Mouse (Mus musculus) layer of hippocampus, postnatal 14 days (tissue): ENCODE measurements around the gene Crbn. TPM values are rescaled to one million over a fixed set of nuclear protein-coding genes. Genes with fewer than 3 reads are reported as not detected.

Source experiments
- DNase-seq, 2 experiments: peaks; one replicate each; pipeline ENCODE4 v3.0.0; 2021 to 2022; ENCODE audit warnings: low spot score in 2 of 2, mixed read lengths in 1 of 2
- total RNA-seq, 2 experiments: library from RNA; stranded (reverse); gene quantifications; 2 replicates each; pipeline ENCODE4 v1.2.3; 2021

Gene Crbn
- total RNA-seq, 2 experiments from 2014 or later = 83.8 to 87.8 TPM

DNA sequence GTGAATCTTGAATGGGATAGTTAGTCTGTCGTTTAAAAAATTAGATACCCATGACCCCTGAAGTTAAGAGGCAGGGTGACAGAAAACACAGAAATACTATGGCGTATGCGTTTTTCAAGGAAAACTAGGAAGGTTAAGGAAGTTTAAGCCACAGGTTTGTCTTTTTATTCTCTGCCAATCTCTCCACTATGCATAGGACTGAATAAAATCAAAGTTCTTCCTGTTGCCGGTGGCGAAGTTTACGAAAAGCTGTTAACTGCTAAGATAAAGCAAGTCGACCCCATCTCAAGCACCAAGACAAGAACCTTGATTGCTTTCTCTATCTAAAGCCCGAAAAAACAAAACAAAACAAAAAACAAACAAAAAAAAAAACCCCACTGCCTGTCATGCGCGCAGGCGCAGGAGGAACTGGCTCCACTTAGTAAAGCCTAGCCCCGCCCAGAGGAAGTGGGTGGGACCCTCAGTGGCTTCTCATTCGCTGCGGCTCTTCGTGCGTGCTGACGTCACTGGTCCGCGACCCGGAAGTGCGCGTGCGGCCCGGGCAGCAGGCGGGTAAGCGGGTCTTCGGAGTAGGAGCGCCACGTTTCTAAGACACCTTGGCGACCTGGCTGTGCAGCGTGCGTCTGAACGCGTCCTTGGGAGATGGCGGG lies 31.1 kb downstream of the Crbn start, which contains the start of gene Trnt1:
TSS of gene Trnt1 (plus strand) at position 481 of the 650 bp plus-strand sequence.
- DNase-seq = peak; percentile 93 to 98

DNA sequence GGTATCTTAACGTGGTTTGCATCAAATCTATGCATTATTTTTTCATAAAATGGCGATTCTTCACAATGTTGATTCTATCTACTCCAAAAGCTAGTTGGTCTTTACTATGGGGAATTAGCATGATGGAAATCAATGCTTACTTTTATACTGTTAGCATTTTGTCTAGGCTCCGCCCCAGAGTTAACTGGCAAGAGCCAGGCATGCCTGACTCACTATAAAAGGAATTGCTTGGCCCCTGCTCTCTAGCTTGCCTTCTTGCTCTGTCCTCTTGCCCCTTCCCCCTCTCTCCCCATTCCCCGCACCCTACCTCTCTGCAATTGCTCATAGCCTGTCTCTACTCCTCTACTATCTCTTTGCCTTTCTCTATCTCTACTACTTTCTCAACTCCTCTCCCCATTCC lies 33.1 kb downstream of the Crbn start:
- DNase-seq = no peak

DNA sequence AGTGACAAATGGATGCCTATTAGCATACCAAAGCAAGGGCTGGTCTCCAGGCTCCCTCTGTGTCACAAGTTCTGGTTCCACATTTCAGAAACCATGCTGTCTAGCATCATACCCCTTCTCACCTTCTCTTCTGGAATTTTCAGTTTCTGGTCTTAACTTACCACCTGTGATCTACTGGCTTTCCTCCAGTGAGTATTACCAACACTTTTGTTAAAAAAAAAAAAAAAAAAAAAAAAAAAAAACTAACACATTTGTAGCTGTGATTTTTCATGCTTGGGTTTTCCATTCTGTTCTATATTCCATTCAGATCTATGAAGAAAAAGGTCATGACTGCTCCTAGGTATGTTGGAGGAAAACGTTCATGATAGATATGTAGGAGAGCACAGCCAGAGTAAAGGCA lies 34.0 kb downstream of the Crbn start:
- no peak for DNase-seq

DNA sequence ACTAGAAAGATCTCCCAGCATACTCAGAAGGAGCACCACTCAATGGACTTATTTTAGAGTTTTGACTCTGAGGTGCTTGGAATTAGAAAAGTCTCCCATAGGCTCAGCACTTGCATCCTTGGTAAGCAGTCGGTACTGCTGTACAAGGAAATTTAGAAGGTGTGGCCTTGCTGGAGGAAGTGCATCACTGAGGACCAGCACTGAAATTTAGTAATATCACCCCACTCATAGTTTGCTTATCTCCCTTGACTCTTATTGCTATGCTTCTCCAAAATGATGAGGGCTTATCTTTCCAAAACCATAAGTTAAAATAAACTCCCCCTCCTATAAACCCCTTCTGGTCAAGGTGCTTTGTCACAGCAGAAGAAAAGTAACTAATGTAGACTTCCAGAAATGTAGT lies 38.4 kb downstream of the Crbn start:
- no peak for DNase-seq

DNA sequence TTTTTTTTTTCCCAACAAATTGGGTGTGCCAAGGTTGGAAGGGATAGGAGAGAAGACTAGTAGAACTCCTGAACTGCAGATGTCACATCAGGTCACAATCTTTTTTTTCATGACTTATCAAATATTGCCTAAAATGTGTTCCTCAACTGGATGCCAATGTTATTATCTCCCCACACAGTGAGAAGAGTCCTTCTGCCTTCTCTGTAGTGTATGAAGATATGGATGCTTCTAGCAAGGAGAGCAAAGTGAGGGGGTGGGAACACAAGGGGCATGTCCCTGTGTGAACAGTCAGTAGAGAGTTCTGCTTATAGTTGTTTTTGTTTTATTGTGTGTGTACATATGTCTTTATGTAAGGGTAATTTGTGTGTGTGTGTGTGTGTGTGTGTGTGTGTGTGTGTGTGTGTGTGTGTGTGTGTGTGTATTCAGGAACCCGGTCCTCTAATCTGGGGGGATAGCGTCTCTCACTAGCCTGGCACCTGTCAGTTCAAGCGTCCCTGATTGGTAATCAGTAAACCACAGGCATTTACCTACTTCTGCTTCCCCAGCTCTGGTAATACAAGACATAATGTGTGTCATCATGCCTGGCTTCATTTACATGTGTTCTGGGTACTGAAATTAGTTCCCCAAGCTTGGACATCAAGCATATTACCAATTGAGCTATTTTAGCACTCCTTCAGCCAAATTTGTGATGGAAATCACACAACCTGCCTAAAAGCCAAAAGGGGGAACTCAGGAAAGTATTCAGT lies 39.2 kb downstream of the Crbn start:
- DNase-seq = no peak

- DNase-seq = no peak
Measured at GRCm38 (mm10) chr6:106758299-106758698, 41.6 kb downstream of the Crbn start.

- no peak for DNase-seq
Measured at GRCm38 (mm10) chr6:106750291-106750690, 49.6 kb downstream of the Crbn start.

DNA sequence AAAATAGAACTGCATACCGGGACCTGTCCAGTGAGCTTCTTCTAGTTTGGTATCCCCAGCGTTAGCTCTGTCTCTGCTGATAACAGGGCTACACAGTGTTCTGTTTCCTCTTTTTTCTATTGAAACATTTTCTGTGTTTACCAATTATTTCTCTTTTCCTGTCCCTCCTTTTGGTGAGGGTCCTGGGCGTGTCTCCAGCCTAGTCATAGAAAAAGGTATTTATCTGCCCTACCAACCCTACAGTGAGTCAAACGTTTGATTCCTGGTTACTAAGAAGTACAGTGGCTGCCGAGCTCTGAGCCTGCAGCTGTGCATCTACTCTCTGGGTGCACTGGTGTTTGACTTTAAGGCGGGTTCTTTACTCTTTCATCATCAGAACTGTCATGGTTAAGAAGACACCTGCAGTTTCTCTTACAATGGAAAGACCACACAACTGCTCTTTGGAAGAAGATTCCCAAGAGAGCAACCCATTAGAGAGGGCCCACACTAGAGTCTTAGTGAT lies 50.9 kb downstream of the Crbn start, which contains the start of gene Il5ra:
TSS of gene Il5ra (minus strand) at position 151 of the 502 bp plus-strand sequence.
- DNase-seq = no peak

- DNase-seq = no peak
Measured at GRCm38 (mm10) chr6:106747804-106748203, 52.1 kb downstream of the Crbn start.

GRCm38 (mm10) chr6:106747251-106747650 lies 52.6 kb downstream of the Crbn start:
- DNase-seq = no peak

DNA sequence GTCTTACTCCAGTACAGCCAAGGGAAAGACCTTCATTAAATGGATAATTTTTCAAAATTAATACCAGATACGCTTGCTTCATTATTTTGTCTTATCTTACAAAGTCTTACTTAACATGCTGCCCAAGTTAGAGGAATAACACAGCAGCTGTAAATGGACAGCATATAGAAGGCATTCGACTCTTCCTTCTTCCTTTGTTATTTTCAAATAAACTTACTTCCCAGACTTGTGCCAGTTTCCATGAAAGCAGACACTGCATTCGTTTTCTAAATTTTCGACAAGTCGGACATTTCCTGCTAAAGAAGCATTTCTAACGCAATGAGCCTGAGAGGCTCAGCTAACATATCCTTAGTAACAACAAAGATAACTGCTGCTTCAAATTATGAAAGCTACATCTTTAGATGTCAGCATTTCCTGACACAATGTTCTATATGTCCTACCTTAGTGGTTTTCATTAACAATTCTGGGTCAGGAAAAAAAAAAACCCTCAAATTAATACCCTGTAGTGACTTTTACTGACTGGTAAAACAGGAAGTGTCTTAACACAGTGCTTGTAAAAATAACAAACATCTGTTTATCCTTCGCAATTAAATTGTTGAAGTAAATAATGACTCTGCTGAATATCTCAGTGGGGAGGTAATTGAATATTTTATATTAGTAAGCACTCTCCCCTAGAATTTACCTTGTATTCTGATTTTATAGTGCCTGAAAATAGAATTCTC lies 54.0 kb downstream of the Crbn start:
- DNase-seq = no peak

DNA sequence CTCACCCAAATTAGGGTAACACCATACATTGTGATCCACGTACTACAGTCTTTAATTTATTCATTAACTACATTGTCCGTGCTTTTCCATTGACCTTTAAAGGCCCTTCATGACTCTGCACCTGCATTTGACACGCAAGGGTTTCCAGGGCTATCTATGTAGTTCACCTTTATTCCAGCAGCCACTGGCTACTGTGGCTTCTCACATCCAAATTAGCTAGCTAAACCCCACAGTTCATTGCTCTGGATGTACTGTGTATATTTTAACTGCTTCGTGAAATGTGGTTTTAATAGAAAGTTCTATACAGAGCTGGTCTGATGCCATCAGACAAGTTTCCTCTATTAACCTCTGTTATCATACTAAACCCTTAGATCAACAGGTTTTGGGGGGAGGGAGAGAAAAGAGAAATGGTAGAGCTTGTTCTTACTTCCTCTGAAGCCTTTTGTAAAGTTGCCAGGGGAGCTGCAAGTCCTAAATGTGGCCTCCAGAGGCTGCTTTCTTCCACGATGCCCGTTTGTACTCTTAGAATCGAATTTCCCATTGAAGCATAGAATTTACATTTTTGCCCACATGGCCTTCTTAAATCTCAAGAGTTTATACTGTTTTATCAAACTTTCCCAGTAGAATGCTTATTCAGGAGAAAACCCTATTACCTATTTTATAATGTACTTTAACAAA lies 56.2 kb downstream of the Crbn start:
- no peak for DNase-seq

DNA sequence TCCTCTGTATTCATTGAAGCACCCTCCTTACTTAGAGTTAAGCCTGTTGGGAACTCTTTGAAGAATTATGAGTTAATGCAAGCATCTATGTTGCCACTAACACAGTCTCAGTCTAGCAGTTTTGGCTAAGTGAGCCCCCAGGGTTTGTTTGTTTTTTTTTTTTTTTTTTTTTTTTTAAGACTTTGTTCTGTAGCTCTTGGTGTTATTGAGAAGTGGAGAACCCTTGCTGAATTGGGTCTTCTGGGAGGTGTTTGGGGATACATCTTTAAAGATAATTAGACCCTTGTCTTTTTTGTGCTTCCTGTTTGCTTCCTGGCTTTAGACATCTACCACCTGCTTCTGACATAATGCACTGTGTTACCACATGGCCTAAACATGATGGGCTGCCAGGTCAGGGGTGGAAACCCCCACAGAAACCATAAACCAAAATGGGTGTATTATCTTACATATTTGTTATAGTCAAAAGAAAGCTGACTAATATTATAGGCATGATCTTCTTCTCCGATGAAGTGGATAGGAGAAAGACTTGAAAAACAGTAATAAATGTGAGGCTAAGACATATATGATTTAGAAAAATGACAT lies 59.5 kb downstream of the Crbn start:
- DNase-seq = no peak

- no peak for DNase-seq
Measured at GRCm38 (mm10) chr6:106738229-106738628, 61.6 kb downstream of the Crbn start.

DNA sequence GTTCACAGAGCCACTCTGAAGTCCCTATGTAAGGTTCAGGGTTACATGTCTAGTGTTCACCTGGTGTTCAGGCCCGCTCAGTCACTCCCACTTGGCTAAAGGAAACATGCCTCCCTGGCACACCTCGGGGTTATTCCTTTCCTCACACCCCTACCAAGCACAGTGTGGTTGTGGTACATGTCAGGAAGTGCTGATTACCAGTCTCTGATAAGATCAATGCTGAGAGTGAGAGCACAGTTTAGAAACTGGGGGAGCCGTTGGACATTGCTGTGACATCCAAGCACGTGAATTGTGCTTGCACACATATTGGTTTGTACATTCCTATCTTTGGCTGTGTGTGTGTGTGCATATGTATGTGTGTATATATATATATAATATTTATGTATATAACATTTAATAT lies 67.3 kb downstream of the Crbn start:
- no peak for DNase-seq

Other genes with a start within 250 kb of the Crbn start
- not detected for gene Il5ra, start 51.0 kb downstream of the Crbn start, total RNA-seq
- 10 to 100 TPM; 48.1 to 55.0 TPM for gene Trnt1, start 31.0 kb downstream of the Crbn start, total RNA-seq